Mouse (Mus musculus) midbrain, embryonic 16.5 days (tissue): ENCODE data around the gene Stk38. TPM values are rescaled to one million over a fixed set of nuclear protein-coding genes. Genes with fewer than 3 reads are reported as not detected.

Experiments used
- polyA plus RNA-seq: library from polyadenylated mRNA; unstranded; fragments of >200 nt; fragmentation: Nextera tagmentation; extraction: Ambion mirVana; gene quantifications from 2 replicates; pipeline ENCODE4 v1.2.1, GENCODE M21; 2015

Stk38 gene
- polyA plus RNA-seq, 1 experiment from 2014 or later, result 83.1 TPM

Other genes starting within 250 kb of the Stk38 start
- 0.82 and 0.85 TPM in 2 replicates for gene Mapk13, start 238.7 kb downstream of the Stk38 start, polyA plus RNA-seq
- 5.3 and 8.5 TPM in 2 replicates for gene Brpf3, start 206.9 kb downstream of the Stk38 start, polyA plus RNA-seq
- 0.06 TPM in 1 of 2 replicates, not detected in the other for gene Pnpla1, start 149.6 kb downstream of the Stk38 start, polyA plus RNA-seq
- gene 4930539E08Rik, start 92.7 kb downstream of the Stk38 start, polyA plus RNA-seq, result 3.0 and 4.0 TPM in 2 replicates
- not detected in 2 replicates for gene Pxt1, start 64.2 kb downstream of the Stk38 start, polyA plus RNA-seq
- gene Kctd20, start 56.0 kb downstream of the Stk38 start, polyA plus RNA-seq, result 92.4 and 93.4 TPM in 2 replicates
- gene Srsf3, start 24.6 kb upstream of the Stk38 start, polyA plus RNA-seq, result 425 and 475 TPM in 2 replicates
- 115 and 148 TPM in 2 replicates for gene Cdkn1a, start 83.0 kb upstream of the Stk38 start, polyA plus RNA-seq
- gene Rab44, start 106.2 kb upstream of the Stk38 start, polyA plus RNA-seq, result 0.08 and 0.17 TPM in 2 replicates
- 43.6 and 55.8 TPM in 2 replicates for gene Cpne5, start 230.2 kb upstream of the Stk38 start, polyA plus RNA-seq